Mouse (Mus musculus): Measurements from ENCODE around the gene Camta1. TPM values are rescaled to one million over a fixed set of nuclear protein-coding genes. Genes with fewer than 3 reads are reported as not detected.
A peak's percentile ranks its signal among the peaks of the same experiment; 100 is the strongest.

Gene Camta1
- polyA plus RNA-seq, 1 experiment from 2014 or later: 115 TPM

DNA sequence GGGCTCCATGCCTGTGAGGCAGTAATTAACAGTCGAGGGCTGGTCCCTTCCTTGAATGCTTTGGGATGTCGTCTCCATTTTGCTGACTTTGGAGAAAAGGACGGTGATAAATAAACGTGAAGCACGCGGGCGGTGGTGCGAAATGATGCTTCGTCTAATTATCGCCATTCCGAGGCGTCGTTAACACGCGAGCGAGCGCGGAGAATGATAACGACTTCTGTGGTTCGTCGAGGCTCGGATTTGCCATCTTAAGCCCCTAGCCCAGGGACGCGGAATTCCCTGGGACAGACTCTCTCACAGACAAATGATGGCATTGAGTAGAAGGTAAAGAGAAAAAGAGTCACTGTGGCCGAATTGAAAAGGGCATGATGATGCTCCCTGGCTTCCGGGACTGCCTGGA, 485.4 kb downstream of the Camta1 start:
- no peak overlapping the region for H3K4me3 ChIP-seq (replicated peaks; ENCODE audit: low read depth, low read length)
- ATAC-seq (replicated peaks; ENCODE audit: low FRiP score, low read depth): no peak
- no peaks in the 10 kb centered on the region for H3K27me3 ChIP-seq (ENCODE audit: insufficient read depth, low read length)
- no peaks in the 10 kb centered on the region for H3K4me1 ChIP-seq (replicated peaks; ENCODE audit: insufficient read depth, low read length)
- H3K9me3 ChIP-seq (replicated peaks; ENCODE audit: low read length): no peaks in the 10 kb centered on the region
- no peak overlapping the region for H3K9ac ChIP-seq (ENCODE audit: low read depth, low read length)
- no peak for DNase-seq (ENCODE audit: low spot score)
- no peak for TF ChIP-seq CTCF (IDR thresholded peaks at IDR 0.05; ENCODE audit: low read depth)
- H3K4me2 ChIP-seq (ENCODE audit: low read length): no peak overlapping the region
- no peaks in the 10 kb centered on the region for H3K36me3 ChIP-seq (ENCODE audit: insufficient read depth, low read length)
- H3K27ac ChIP-seq: no peak overlapping the region
- WGBS: 67% methylated on average over 26 of the region's 26 CpGs

DNA sequence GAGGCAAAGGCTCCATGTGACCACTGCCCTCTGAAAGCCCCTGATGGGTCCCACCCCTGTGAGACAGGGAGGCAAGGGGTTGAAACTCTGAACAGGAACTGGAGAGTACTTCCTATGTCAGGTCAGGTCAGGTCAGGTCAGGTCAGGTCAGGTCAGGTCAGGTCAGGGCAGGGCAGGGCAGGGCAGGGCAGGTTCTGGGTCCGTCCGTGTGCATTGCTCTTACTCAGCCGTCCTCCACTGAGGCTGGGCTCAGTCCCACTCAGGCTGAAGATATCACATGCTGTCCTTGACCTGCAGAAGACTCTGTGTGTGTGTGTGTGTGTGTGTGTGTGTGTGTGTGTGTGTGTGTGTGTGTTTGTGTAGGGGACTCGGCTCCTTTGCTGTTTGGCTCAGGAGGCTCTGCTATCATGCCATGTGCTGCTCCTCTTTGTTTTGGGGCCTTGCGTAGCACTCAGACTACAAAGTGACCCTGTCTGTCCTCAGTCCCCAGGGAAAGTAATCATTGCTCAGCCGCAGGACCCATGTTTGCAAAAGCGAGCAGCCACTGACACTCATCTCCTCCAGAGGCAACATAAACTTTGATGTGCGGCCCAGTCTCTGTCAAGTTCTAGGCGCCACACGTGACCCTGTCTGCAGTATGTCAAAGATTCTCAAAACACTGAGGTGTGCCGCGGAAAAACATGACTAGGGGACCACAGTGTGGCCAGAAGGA, 488.7 kb downstream of the Camta1 start:
- Histone ChIP-seq H3K27me3 (ENCODE audit: insufficient read depth, low read length) (no peaks in the 10 kb centered on the region), H3K4me1 (replicated peaks; ENCODE audit: insufficient read depth, low read length) (no peaks in the 10 kb centered on the region), H3K36me3 (ENCODE audit: insufficient read depth, low read length) (no peaks in the 10 kb centered on the region), H3K4me2 (ENCODE audit: low read length) (no peak overlapping the region), H3K27ac (no peak overlapping the region), H3K4me3 (replicated peaks; ENCODE audit: low read depth, low read length) (no peak overlapping the region), H3K9me3 (replicated peaks; ENCODE audit: low read length) (no peaks in the 10 kb centered on the region), H3K9ac (ENCODE audit: low read depth, low read length) (no peak overlapping the region)
- TF ChIP-seq CTCF (IDR thresholded peaks at IDR 0.05; ENCODE audit: low read depth): no peak
- DNase-seq (ENCODE audit: low spot score) (no peak), ATAC-seq (replicated peaks; ENCODE audit: low FRiP score, low read depth) (no peak)
- 52% methylated on average over 12 of the region's 12 CpGs for WGBS

DNA sequence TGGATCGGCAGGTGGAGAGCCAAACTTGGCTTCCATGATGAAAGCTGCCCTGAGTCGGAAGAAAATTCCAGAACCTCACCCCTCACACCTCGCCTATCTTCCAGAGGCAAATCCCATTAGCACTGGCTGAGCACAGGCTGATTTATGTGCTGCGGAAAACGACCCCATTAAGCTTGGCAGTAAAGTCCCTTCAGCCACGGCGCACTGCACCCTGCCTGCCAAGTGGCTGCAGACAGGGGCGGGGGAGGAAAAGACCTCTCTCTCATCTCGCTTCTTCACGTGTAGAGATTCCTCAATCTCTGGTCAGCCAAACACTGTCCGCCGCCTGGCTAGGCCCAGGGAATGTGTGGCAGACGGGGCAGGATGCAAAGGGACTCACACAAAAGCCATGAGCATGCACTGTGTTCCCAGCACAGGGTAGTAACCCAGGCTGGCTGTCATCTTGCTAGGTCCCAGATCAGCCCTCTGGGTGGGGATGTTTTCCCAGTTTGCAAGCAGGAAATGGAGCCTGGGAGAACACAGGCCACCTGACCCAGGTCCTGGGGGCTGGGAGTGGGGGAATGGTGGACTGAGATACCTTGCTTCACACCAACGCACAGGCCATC, 494.6 kb downstream of the Camta1 start:
- ATAC-seq (replicated peaks; ENCODE audit: low FRiP score, low read depth): peak; percentile 74
- Histone ChIP-seq H3K4me2 (ENCODE audit: low read length) (peak overlapping the region; percentile 32), H3K27me3 (ENCODE audit: insufficient read depth, low read length) (peaks cover 4% of the 10 kb centered on the region; the same call in 1 of the 2 replicates), H3K27ac (no peak overlapping the region), H3K9ac (ENCODE audit: low read depth, low read length) (no peak overlapping the region), H3K4me3 (replicated peaks; ENCODE audit: low read depth, low read length) (no peak overlapping the region), H3K4me1 (replicated peaks; ENCODE audit: insufficient read depth, low read length) (no peaks in the 10 kb centered on the region), H3K9me3 (replicated peaks; ENCODE audit: low read length) (no peaks in the 10 kb centered on the region), H3K36me3 (ENCODE audit: insufficient read depth, low read length) (no peaks in the 10 kb centered on the region)
- DNase-seq (ENCODE audit: low spot score): peak; percentile 89
- WGBS: 5% methylated on average over 14 of the region's 14 CpGs
- TF ChIP-seq CTCF (IDR thresholded peaks at IDR 0.05; ENCODE audit: low read depth): peak; percentile 21; the same call in 1 of the 2 replicates

DNA sequence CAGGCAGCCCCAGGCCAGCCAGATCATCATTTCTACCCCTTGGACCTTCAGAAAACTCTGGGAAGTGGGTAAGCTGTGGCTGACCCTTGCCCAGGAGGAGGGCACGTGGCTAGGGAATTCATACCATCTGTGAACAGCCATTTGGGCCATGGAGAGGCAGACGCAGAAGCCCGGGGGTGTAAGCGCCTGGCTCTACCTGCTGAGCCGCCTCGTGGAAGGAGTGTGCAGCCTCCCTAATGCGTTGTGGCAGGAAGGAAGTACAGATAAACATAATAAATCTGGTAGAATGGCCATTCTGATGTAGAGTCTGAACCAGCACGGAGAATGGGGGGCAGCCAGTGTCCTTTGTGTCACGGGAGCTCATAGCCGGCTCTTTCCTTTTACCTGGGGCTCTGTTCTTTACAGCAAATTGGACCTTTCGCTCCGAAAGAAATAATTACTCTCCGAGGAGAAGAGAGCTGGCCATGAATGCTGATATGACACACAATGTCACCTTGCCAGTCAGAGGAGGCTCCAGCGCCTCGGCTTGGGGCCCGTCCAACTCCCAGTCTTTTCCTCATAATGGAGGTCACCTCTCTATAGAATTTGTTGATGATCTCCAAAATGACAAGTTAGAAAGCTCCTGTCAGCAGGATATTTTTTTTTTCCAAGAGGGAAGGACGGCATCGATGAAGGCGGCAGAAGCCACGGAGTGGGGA, 500.6 kb downstream of the Camta1 start:
- no peak overlapping the region for H3K27ac ChIP-seq
- H3K36me3 ChIP-seq (ENCODE audit: insufficient read depth, low read length): no peaks in the 10 kb centered on the region
- 0 out of 2 replicates have a peak, but pooled peaks cover 2% of the 10 kb centered on the region for H3K4me1 ChIP-seq (replicated peaks; ENCODE audit: insufficient read depth, low read length)
- DNase-seq (ENCODE audit: low spot score) (no peak), ATAC-seq (replicated peaks; ENCODE audit: low FRiP score, low read depth) (no peak)
- peaks cover 10% of the 10 kb centered on the region; the same call in 1 of the 2 replicates for H3K27me3 ChIP-seq (ENCODE audit: insufficient read depth, low read length)
- H3K4me3 ChIP-seq (replicated peaks; ENCODE audit: low read depth, low read length): no peak overlapping the region
- no peaks in the 10 kb centered on the region for H3K9me3 ChIP-seq (replicated peaks; ENCODE audit: low read length)
- no peak overlapping the region for H3K4me2 ChIP-seq (ENCODE audit: low read length)
- H3K9ac ChIP-seq (ENCODE audit: low read depth, low read length): no peak overlapping the region
- 41% methylated on average over 20 of the region's 20 CpGs for WGBS
- TF ChIP-seq CTCF (IDR thresholded peaks at IDR 0.05; ENCODE audit: low read depth): no peak

DNA sequence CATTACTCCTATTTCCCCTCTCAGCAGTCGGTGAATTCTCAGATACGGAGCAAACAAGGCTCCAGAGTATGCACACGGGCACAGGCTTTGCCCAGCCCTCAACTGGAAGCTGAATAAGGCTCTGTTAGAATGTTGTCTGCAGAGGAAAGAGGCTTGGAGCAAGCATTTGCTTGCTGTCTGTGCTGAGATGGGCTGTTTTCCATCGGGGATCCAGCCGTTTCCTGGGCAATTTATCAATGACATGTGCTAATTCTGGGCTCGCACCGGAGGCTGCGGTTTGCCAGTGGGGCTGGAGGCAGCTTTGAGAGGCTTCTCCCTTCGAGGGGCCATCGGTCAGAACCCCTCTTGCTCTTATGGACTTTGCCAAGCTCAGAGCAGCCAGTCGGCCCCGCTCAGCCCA, 506.2 kb downstream of the Camta1 start:
- 12% methylated on average over 12 of the region's 12 CpGs for WGBS
- H3K4me3 ChIP-seq (replicated peaks; ENCODE audit: low read depth, low read length): no peak overlapping the region
- H3K4me1 ChIP-seq (replicated peaks; ENCODE audit: insufficient read depth, low read length): peaks cover 12% of the 10 kb centered on the region; the same call in 1 of the 2 replicates
- H3K4me2 ChIP-seq (ENCODE audit: low read length): 0 out of 2 replicates have a peak overlapping the region, but pooled peaks have one; percentile 15
- no peak for ATAC-seq (replicated peaks; ENCODE audit: low FRiP score, low read depth)
- TF ChIP-seq CTCF (IDR thresholded peaks at IDR 0.05; ENCODE audit: low read depth): no peak
- H3K9ac ChIP-seq (ENCODE audit: low read depth, low read length): no peak overlapping the region
- H3K27ac ChIP-seq: no peak overlapping the region
- H3K27me3 ChIP-seq (ENCODE audit: insufficient read depth, low read length): peaks cover 14% of the 10 kb centered on the region; the same call in 1 of the 2 replicates
- DNase-seq (ENCODE audit: low spot score): no peak
- H3K36me3 ChIP-seq (ENCODE audit: insufficient read depth, low read length): no peaks in the 10 kb centered on the region
- no peaks in the 10 kb centered on the region for H3K9me3 ChIP-seq (replicated peaks; ENCODE audit: low read length)

DNA sequence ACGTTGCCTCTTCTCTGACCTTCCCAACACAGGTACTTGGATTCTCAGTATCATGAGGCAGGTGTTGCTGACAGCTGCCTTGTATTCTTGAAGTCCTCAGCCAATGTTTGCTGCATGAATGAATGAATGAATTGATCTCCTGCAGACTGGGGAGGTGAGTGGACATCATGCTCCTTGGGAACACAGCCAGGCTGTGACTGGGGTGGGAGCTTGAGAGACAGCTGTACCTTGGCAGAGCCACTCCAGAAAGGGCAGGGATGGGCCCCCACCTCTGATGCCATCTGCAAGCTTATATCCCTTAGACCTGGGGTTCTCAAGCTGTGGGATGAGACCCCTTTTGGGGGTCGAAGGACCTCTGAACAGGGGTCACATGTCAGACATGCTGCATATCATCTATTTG, 508.9 kb downstream of the Camta1 start:
- peaks cover 14% of the 10 kb centered on the region; the same call in 1 of the 2 replicates for H3K27me3 ChIP-seq (ENCODE audit: insufficient read depth, low read length)
- H3K4me3 ChIP-seq (replicated peaks; ENCODE audit: low read depth, low read length): no peak overlapping the region
- peaks cover 12% of the 10 kb centered on the region; the same call in 1 of the 2 replicates for H3K4me1 ChIP-seq (replicated peaks; ENCODE audit: insufficient read depth, low read length)
- DNase-seq (ENCODE audit: low spot score): no peak
- no peak for ATAC-seq (replicated peaks; ENCODE audit: low FRiP score, low read depth)
- no peak overlapping the region for H3K27ac ChIP-seq
- WGBS: 60% methylated on average over 2 of the region's 2 CpGs
- no peak overlapping the region for H3K9ac ChIP-seq (ENCODE audit: low read depth, low read length)
- H3K36me3 ChIP-seq (ENCODE audit: insufficient read depth, low read length): no peaks in the 10 kb centered on the region
- H3K9me3 ChIP-seq (replicated peaks; ENCODE audit: low read length): no peaks in the 10 kb centered on the region
- H3K4me2 ChIP-seq (ENCODE audit: low read length): no peak overlapping the region
- no peak for TF ChIP-seq CTCF (IDR thresholded peaks at IDR 0.05; ENCODE audit: low read depth)
